Mouse (Mus musculus): Measurements from ENCODE around the gene Elk4. TPM values are rescaled to one million over a fixed set of nuclear protein-coding genes. Genes with fewer than 3 reads are reported as not detected.

Gene Elk4
- total RNA-seq, 2 experiments from 2014 or later = 105 to 111 TPM

- no peak for DNase-seq
- intact Hi-C loops (cut with DNase I) = no loop called here
These were observed 47.8 kb downstream of the Elk4 start for GRCm38 (mm10) chr1:132055054-132055664.

GRCm38 (mm10) chr1:132058558-132058957, 51.2 kb downstream of the Elk4 start:
- DNase-seq = no peak
- intact Hi-C loops (cut with DNase I) = no loop called here

GRCm38 (mm10) chr1:132060036-132060769, 52.8 kb downstream of the Elk4 start:
- DNase-seq = no peak
- intact Hi-C loops (cut with DNase I) = loop anchor here (5.0 kb wide), 1 partner anchor 47 kb away; no protein-coding TSS in a partner anchor

GRCm38 (mm10) chr1:132061750-132062541, 54.5 kb downstream of the Elk4 start:
- intact Hi-C loops (cut with DNase I) = loop anchor here (5.0 kb wide), 1 partner anchor 45 kb away; no protein-coding TSS in a partner anchor
- DNase-seq = no peak

GRCm38 (mm10) chr1:132063096-132063495, 55.7 kb downstream of the Elk4 start:
- intact Hi-C loops (cut with DNase I) = loop anchor here (5.0 kb wide), 1 partner anchor 44 kb away; no protein-coding TSS in a partner anchor
- no peak for DNase-seq

GRCm38 (mm10) chr1:132065001-132065400, 57.6 kb downstream of the Elk4 start:
- intact Hi-C loops (cut with DNase I) = loop anchor here (5.0 kb wide), 1 partner anchor 52 kb away; no protein-coding TSS in a partner anchor
- DNase-seq = no peak

GRCm38 (mm10) chr1:132065475-132066172, 58.2 kb downstream of the Elk4 start:
- intact Hi-C loops (cut with DNase I) = loop anchor here (5.0 kb wide), 1 partner anchor 52 kb away; no protein-coding TSS in a partner anchor
- DNase-seq = no peak

- DNase-seq = peak; percentile 71 to 74
- intact Hi-C loops (cut with DNase I) = loop anchor here (5.0 kb wide), 1 partner anchor 50 kb away; no protein-coding TSS in a partner anchor
These were observed 60.2 kb downstream of the Elk4 start, which contains the start of gene Mfsd4a for GRCm38 (mm10) chr1:132067261-132068255. Gene Mfsd4a (minus strand): TSS chr1:132068062.

- DNase-seq = no peak
- intact Hi-C loops (cut with DNase I) = loop anchor here (5.0 kb wide), 1 partner anchor 48 kb away; no protein-coding TSS in a partner anchor
These were observed 62.0 kb downstream of the Elk4 start for GRCm38 (mm10) chr1:132069436-132069835.

- DNase-seq = no peak
- intact Hi-C loops (cut with DNase I) = no loop called here
These were observed 63.3 kb downstream of the Elk4 start for GRCm38 (mm10) chr1:132070659-132071058.

GRCm38 (mm10) chr1:132075576-132075975, 68.2 kb downstream of the Elk4 start:
- no peak for DNase-seq
- intact Hi-C loops (cut with DNase I) = no loop called here

GRCm38 (mm10) chr1:132078413-132078812, 71.0 kb downstream of the Elk4 start:
- intact Hi-C loops (cut with DNase I) = no loop called here
- no peak for DNase-seq

Other genes with a start within 250 kb of the Elk4 start
- gene Pm20d1, start 210.2 kb upstream of the Elk4 start, total RNA-seq (2021) = 1 to 10 TPM; 4.4 TPM
- 10 to 100 TPM; 35.7 to 49.1 TPM for gene Slc41a1, start 180.1 kb upstream of the Elk4 start, total RNA-seq (2021)
- gene Rab29, start 140.4 kb upstream of the Elk4 start, total RNA-seq (2021) = 10 to 100 TPM; 11.9 to 13.7 TPM
- 10 to 100 TPM; 60.8 to 63.9 TPM for gene Nucks1, start 97.1 kb upstream of the Elk4 start, total RNA-seq (2021)
- 1 to 10 TPM; 6.1 to 8.2 TPM for gene Slc45a3, start 44.6 kb upstream of the Elk4 start, total RNA-seq (2021)
- 1 to 10 TPM; 1.2 to 1.4 TPM for gene Mfsd4a, start 60.5 kb downstream of the Elk4 start, total RNA-seq (2021)
- gene Cdk18, start 132.1 kb downstream of the Elk4 start, total RNA-seq (2021) = 10 to 100 TPM in 1 of 2 experiments, 1 to 10 TPM in 1; 9.9 to 12.5 TPM
- gene Lemd1, start 183.8 kb downstream of the Elk4 start, total RNA-seq (2021) = not detected
- gene AC124108.1, start 183.8 kb downstream of the Elk4 start, total RNA-seq (2021) = not detected
- gene Gm10188, start 222.2 kb downstream of the Elk4 start, total RNA-seq (2021) = not detected

Data from heart, postnatal 14 days (tissue).